Mouse (Mus musculus) cerebellum, adult (tissue): ENCODE results near the gene Ubtf.

ENCODE experiments used
- ATAC-seq: cut with Nextera tagmentation; 2 replicates; pipeline ENCODE4 v1.9.2; 2017; ENCODE audit warnings: mild to moderate bottlenecking, moderate library complexity, mixed read lengths; ENCODE audit not compliant: insufficient number of reproducible peaks, low FRiP score, low TSS enrichment

Ubtf gene

DNA sequence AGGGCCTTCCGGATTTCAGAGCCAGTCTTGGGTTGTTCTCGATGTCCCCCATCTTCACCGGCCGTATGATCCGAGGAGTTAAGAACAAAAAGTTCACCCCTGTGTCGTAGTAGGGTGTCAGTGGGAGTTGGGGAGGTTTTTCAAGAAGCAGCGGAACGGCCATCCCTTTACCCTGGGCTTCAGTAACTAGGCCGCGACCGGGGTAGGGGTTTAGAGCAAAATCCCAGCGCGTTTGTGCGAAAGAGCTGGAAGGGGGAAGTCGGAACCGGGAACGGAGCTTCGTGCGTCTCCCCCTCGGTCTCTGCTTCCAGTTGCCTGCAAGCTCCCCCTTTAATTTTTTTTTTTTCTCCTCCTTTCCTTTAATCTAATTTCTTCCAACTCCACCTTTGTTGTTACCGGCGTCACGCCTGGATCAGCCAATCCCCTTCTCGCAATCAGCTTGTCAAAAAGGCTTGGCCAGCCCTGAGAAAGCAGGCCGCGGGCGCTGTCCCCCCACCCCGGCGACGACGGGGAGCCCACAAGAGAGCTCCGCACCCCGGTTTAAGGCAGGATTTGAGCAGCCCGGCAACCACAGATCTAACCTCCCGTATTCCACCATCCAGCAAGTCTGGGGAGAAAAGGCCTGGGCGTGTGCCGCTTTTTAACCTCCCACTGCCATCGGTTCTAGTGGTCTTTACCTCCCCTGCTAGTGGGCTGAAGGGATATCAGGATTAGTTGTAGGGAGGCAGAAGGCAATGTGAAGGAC lies 571 bp upstream of the Ubtf start:
- peak; percentile 54; the same call in 1 of the 2 replicates for ATAC-seq

DNA sequence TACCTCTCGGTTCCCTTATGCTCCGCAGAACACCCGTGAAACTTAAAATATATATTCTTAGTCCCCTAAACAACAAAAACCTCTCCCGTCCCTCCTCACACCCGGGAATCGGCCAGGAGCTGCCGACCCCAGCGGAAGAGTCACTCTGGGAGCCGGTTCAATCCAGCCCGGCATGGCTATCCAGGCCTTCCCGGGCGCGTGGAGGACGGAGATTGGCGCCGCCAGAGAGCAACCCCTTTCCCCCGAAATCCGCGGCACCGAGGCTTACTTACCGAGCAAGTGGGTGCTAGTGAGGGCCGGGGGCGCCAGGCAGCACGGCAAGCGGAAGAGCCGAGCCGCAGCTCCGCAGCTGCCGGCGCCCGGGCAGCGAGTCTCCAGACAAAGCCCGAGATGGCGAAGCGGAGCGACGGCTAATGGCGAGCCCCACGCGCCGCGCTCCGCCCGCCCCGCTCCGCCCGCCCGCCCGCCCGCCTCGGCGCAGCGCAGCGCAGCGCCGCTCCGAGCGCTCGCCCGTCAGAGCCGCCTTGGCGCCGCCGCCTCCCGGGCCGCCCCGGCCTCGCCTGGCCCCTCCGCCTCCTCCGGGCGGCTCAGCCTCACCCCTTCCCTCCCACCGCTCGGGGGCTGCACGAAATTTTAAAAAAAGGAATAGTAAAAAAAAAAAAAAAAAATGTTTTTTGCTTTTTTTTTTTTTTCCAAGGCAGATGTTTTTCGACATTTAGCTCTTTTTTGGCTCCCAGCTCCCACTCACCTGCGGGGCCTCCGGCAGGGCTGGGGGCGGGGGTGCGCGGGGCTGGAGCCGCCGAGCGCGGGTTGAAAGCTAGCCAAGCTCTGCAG lies 749 bp downstream of the Ubtf start:
- no peak for ATAC-seq

DNA sequence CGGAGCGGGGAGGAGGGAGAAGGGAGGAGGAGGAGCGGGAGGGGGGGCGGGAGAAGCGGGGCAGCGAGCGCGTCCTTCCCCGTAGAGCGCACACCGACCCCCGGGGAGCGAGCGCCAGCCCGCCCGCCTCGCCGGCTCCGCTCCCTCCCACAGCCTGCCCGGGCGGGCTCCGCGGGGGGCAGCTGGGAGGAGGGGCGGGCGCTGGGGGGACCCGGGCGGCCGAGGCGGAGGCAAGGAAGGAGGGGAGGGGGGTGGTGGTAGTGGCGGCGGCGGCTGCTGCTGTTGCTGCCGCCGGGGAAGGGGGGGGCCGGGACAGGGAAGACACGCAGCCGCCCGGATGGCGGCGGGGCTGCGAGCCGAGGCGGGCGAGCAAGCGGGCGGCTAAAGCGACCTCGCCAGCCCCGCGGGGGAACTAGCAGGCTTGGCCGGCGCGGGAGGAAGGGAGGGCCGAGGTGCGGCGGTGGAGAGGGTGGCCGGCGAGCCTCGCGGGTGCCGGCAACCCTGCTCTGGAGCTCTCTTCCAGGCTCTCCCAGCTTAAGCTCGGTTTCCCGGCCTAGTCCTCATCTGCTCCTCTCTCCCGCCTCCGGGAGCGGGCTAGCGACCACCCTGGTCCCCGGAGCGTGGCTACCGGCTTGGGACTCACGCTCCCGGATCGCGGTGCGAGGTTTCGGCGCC lies 1.5 kb downstream of the Ubtf start:
- no peak for ATAC-seq

DNA sequence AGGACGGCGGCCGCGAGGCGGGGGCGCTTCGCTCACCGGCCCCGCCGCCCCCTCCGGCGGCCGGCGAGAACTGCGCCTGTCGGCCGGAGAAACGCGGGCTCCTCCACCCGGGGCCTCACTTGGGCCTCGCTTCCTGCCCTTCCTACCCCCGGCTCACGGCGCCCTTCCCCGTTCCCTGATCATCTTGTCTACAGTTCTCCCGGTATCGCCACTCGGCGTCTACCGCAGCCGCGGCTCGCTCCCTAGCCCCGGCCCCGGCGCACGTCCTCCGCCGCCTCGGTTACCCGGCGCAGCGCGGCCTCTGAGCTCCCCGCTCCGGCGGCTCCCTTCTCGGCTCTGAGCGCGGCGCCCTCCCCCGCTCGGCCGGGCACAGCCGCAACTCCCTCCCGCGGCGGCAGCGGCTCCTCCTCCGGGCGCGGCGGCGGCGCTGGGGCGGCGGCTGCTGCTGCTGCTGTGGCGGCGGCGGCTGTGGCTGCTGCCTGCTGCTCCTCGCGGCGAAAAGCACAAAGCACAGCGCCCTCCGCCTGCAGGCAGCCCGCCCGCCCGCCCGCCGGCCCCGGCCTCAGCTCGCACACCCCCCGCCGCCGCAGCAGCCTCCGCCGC lies 2.1 kb downstream of the Ubtf start:
- no peak for ATAC-seq

DNA sequence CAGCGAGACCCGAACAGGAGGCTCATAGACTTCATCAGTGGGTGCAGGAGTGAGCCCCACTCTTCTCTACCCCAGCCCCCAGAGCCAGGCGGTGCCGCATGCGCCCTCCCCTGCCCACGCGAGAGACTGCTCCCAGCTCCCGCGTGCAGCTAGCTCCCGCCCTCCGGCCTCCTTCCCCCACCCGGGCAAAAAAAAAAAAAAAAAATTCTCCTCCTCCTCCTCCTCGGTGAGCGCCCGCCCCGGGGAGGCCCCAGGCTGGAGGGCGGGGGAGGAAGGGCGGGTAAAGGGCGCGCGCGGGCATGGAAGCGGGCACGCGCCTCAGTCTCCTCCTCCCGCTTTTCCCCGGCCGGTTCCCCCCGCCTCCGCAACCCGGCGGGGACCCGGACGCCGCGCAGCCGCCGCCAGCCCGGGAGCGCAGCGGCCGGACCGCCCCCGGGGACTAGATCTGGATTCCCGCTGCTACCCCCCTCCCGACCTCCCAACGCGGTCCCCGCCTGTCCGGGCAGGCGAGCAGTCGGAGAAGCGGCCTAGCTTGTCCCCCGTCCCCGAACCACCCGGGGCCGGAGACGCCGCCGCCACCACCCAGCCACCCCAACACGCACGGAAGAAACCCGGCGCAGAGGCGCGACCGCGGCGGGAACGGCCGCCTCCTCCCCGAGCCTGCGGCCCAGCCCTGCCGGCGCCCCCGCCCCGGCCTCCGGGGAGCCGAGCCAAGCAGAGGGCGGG lies 2.8 kb downstream of the Ubtf start:
- peak; percentile 10; the same call in 1 of the 2 replicates for ATAC-seq

DNA sequence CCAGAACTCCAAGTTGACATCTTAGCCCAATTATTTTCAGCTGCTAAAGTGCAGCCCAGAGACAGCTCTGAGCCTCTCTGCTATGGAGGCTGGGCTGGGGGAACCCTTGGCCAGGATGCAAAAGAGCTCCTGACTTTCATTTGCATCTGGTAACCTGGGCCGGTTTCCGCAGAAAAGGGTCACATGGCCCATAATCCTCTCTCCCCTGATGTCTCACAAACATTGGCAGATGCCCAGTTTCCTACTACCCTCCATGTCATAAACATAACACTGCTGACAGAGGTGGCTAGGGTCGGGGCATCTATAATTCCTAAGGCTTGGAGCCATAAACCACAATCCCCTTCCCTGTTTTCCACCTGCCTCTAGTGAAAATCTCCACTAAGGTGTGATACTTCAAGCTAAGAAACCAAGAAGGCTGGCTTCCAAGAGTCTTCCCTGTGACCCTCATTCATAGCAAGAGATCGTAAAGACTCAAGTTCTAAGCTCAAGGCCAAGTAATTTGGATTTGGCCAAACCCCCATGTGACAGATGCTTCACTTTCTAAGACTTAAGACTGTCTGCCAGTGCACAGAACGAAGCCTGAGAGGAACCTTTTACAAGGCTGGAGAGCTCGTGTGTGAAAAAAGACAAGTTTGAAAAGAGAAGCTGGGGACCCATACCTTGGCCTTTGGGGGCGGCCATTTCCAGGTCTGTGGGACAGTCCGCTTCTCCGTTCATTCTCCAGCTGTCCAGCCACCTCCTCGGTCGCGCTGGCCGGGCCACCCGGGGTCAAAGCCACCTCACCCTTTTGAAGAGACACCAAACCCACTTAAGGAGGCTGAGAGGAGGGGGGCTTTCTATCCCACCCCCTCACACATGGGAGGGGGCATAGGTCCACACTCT lies 3.6 kb downstream of the Ubtf start:
- 0 out of 2 replicates have a peak, but pooled peaks have one; percentile 0 for ATAC-seq

DNA sequence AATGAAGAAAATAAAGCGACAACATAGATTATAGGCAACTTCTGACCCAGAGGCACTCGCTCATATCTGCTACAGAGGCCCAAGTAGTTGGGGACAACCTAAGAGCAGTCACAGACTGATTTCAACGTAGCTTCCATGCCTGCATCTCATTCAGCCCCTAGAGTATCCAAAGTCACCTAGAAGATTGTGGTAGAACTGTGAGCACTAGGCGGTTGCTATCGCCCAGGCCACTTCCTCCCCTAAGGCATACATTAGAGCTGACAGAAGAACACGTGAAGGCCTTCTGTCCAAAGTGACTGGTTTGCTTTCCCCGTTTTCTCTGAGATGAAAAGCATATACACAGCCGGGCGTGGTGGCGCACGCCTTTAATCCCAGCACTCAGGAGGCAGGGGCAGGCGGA lies 5.2 kb downstream of the Ubtf start:
- ATAC-seq, result no peak

DNA sequence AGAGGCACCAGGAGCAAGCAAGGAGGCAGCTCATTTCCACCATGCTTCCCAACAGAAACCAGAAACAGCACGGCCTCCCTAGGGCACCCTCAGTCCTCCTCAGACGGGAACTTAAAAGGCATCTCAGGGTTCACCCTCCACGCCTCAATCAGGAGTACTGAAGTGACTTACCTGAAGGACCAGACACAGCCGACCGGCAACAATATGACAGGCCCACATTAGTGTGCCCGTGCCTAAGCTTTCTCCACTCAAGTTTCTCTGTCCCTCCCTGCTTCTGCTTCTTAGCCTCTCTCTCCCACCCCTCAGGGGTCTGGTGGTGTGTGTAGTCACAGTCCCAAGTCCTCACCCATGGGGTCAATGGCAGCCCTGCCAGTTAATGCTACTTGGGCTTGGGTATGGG lies 7.0 kb downstream of the Ubtf start:
- ATAC-seq, result no peak

DNA sequence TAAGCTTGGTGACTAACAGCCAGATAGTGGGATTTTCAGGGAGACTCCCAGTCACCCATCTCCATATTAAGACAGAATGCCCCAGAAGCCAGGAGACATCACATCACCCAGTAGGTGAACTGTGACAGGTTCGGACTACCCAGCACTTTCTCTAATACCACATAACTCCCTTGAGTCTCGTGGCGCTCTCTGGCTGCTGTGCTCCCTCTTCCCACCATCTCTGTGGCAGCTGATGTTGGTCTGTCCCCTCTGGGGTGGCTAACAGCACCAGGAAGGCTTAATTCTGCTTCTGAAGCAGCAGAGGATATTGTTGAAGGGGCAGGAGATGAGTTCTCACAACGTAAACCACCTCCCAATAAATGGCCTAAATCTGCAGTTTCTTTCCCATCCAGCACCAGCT lies 7.6 kb downstream of the Ubtf start:
- no peak for ATAC-seq

DNA sequence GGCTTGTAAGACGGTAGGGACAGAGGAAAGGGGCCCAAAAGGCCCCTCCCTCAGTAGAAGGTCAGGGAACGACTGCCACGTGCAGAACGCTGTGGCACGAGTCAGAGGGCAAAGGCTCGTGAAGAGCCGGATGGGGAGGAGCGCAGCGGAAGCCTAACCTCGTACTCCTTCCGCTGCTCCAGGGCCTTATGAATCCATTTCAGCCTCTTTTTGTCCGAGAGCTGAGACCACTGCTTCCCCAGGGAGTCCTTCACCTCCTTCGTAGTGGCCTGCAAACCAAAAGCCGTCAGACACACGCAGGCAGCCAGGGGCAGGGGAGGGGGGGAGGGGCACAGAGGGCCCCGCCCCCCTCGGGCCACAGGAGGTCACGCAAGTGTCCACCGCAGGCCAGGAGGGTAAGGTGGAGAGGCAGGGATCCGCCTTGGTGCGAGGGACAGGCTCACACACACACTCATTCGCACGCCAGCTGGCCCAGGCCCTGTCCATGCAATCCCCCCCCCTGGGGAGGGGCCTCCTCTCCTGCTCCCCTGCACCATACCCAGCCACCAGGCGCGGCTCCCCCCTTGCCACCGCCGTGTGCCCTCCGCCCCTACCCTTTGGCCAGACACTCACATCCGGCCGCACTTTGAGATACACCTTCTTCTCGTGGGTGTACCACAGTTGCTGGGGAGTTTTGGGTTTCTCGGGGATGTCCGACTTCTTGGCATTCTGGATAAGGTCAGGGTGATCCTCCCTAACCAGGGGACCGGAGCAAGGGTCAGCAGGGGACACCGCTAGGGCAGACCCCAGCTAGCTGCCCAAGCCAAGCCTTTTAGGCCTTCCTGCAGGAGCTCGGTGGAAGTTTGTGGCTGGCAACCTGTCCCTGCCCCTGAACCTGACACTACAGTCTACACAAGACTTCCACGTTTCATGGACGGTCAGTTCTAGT lies 8.5 kb downstream of the Ubtf start:
- ATAC-seq, result no peak

DNA sequence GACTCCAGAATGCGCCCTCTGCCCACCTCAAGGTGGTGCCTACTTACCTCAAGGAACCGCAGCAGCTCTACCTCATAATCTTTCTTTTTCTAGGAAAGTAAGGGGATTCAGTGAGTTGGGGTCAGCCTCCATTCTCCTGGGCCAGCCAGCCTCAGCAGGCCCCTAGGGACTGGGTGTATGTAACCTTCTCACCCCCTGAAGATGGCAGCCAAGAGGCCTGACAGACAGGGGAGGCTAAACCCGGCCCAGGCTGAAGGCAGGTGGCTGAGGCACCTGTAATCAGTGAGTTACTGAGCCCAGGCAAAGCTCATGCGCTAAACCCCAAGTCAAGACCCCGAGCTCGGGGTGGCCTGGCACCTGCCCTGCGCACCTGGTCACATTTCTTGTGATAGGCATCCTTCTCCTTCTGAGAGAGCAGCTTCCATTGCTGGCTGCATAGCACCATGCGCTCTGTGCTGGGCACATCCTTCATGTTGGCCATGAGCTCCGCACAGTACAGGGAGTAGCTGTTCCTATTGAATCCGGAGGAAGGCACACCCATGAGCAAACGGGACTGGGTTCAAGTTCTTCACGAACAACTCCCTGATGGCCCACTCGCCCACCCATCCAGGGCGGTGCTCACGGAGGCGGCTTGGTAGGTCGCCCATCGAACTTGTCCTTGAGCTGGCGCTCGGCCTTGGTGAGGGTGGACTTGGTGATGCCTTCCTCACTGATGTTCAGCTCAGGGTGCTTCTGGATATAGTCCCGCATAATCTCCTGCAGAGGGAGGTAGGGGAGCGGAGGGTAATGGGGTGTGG lies 9.5 kb downstream of the Ubtf start:
- no peak for ATAC-seq

DNA sequence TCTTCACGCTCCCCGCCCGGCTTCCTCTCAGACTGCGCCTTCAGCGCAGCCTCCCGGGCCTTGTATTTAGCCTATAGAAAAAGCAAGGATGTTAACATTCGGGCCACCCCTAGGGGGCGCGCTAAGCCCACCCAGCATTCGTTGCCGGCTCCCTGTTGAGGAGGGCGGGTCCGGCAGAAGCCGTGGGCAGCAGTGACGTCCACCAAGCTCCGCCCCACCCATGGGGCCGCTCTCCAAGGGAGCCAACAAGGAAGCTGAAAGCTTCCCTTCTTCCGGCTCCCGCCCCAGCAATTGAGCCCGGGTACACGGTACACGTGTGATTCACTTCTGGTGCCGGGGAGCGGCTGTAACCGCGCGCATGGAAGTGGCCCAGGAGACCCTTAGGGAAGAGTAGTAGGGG lies 10.6 kb downstream of the Ubtf start:
- ATAC-seq, result peak; percentile 55; the same call in 1 of the 2 replicates

DNA sequence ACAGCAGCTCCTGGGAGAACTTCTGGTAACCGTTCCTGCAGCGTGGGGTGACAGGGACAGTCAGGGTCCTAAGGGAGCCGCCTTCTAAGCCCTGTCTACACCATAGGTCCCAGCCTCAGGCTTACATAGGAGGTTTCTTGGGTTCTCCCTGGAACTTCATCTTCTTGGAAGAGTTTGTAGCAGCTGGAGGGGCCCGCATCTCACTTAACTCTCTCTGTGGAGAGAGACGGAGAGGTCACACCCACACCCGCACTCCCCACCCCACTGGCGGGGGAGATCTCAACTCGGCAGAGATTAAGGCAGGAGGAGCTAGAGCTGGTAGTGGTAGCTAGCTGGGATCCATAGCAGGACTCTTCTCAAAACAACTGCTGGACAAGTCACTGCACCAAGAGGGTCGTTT lies 11.4 kb downstream of the Ubtf start:
- no peak for ATAC-seq

DNA sequence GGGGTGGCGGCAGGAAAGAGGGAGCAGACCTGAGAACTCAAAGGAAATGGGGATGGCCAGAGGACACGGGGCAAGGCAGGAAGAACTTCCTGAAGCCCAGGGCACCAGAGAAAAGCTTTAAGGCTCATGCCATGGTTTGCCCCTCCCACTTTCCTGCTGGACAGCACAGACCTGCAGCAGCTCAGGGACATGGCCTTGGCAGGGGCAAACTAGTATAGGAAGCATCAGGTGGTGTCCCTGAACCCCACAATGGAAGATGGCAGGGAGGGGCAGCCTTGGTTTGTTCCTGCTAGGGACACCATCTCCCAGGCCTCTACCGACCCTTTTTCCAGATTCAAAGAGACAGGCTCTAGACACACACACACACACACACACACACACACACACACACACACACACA lies 14.2 kb downstream of the Ubtf start:
- no peak for ATAC-seq

DNA sequence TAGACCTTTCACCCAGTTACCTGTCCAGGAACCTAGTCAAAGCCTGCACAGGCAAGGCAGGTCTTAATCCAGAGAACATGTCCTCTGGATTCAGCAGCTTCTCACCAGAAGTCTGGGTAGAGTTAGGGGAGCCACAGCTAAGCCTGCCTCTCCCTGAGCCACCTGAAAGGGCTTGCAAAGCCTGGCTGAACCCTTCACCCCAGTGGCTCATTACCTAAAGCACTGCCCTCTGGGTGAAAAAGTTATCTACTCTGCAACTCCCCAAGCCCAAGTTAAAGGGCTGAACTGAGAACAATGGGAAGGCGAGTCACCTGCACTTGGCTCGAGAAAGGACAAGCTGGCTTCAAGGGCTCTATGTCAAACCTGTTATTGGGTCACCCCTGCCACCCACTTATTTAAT lies 15.4 kb downstream of the Ubtf start:
- ATAC-seq, result no peak

DNA sequence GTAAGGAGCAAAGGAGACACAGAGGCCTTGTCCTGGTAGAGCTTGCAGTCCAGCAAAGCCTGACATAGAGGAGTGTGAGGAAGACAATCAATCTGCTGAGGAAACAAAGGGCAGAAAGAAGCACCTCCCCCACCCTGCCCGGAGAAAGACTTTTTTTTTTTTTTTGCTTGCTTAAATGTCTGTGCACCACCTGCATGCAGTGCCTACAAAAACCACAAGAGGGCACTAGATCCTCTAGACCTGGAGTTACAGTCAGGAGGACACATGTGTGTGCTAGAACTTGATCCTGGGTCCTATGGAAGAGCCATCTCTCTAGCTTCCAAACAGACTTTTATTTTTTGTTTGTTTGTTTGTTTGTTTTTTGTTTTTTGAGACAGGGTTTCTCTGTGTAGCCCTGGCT lies 19.7 kb downstream of the Ubtf start:
- no peak for ATAC-seq
